Mouse (Mus musculus) stomach, postnatal 0 days (tissue): Measurements from ENCODE around the gene Samd13. TPM values are rescaled to one million over a fixed set of nuclear protein-coding genes. Genes with fewer than 3 reads are reported as not detected.

ENCODE experiments used
- ATAC-seq: fragments of 200-750 bp; cut with Nextera tagmentation; 2 replicates; pipeline ENCODE4 v1.8.0; 2017; ENCODE audit not compliant: low FRiP score, low TSS enrichment
- DNase-seq: peaks from one replicate; pipeline ENCODE4 v3.0.0-alpha.2; 2016; ENCODE audit warnings: low spot score
- H3K27ac ChIP-seq: fragments of 300-500 bp; sonication (generic); replicated peaks from 2 replicates; pipeline ENCODE4 v1.5.1; 2014; ENCODE audit warnings: mild to moderate bottlenecking, control low read depth
- H3K27me3 ChIP-seq: fragments of 300-500 bp; sonication (generic); 2 replicates; pipeline ENCODE4 v1.6.1; 2014; ENCODE audit warnings: low read length; ENCODE audit not compliant: control insufficient read depth, insufficient read depth
- H3K36me3 ChIP-seq: fragments of 300-500 bp; sonication (generic); 2 replicates; pipeline ENCODE4 v1.6.1; 2014; ENCODE audit warnings: low read length, mixed read lengths; ENCODE audit not compliant: control insufficient read depth, insufficient read depth
- H3K4me1 ChIP-seq: fragments of 300-500 bp; sonication (generic); replicated peaks from 2 replicates; pipeline ENCODE4 v1.6.1; 2014; ENCODE audit warnings: antibody characterized with exemption; ENCODE audit not compliant: control insufficient read depth, insufficient read depth
- H3K4me2 ChIP-seq: fragments of 300-500 bp; sonication (generic); replicated peaks from 2 replicates; pipeline ENCODE4 v1.6.1; 2014; ENCODE audit warnings: low read depth, mild to moderate bottlenecking, control low read depth, moderate library complexity
- H3K4me3 ChIP-seq: fragments of 300-500 bp; sonication (generic); 2 replicates; pipeline ENCODE4 v1.5.1; 2014; ENCODE audit warnings: low read depth, low read length, control low read depth
- H3K9ac ChIP-seq: fragments of 300-500 bp; sonication (generic); 2 replicates; pipeline ENCODE4 v1.6.1; 2014; ENCODE audit warnings: mild to moderate bottlenecking, low read length, control low read depth, mixed read lengths
- H3K9me3 ChIP-seq: fragments of 300-500 bp; sonication (generic); 2 replicates; pipeline ENCODE4 v1.6.1; 2016; ENCODE audit warnings: low read length; ENCODE audit not compliant: control insufficient read depth
- CTCF ChIP-seq: IDR thresholded peaks from 2 replicates; pipeline ENCODE4 v1.5.1; 2016; ENCODE audit warnings: antibody characterized with exemption, low read depth, mild to moderate bottlenecking, moderate library complexity
- EP300 ChIP-seq: optimal IDR thresholded peaks from 2 replicates; pipeline ENCODE3; 2016; ENCODE audit warnings: antibody characterized with exemption
- WGBS: fragments of 180-500 bp; shearing (Covaris S2); extraction: QIAGEN DNeasy Blood & Tissue Kit; methylation state at CpG from one replicate; pipeline ENCODE4 v1.1.7; 2014; 5-methylcytosine and 5-hydroxymethylcytosine counted together
- polyA plus RNA-seq: library from polyadenylated mRNA; unstranded; fragments of >200 nt; fragmentation: Nextera tagmentation; extraction: Ambion mirVana; gene quantifications from 2 replicates; pipeline ENCODE4 v1.2.1, GENCODE M21; 2015

The Samd13 gene
- polyA plus RNA-seq, 1 experiment from 2014 or later, result 0.45 TPM

- ATAC-seq (no peak), DNase-seq (no peak)
- H3K36me3 ChIP-seq, result no peaks in the 10 kb centered on the region
- no peak overlapping the region for H3K4me2 ChIP-seq
- H3K27me3 ChIP-seq, result no peaks in the 10 kb centered on the region
- no peak overlapping the region for H3K4me3 ChIP-seq
- H3K9me3 ChIP-seq, result no peaks in the 10 kb centered on the region
- 55% methylated on average over 6 of the region's 6 CpGs for WGBS
- H3K4me1 ChIP-seq, result no peaks in the 10 kb centered on the region
- no peak overlapping the region for H3K9ac ChIP-seq
- TF ChIP-seq CTCF, result no peak
- TF ChIP-seq EP300, result no peak
- H3K27ac ChIP-seq, result no peak overlapping the region
These were observed 87.0 kb downstream of the Samd13 start for GRCm38 (mm10) chr3:146598411-146598810.

DNA sequence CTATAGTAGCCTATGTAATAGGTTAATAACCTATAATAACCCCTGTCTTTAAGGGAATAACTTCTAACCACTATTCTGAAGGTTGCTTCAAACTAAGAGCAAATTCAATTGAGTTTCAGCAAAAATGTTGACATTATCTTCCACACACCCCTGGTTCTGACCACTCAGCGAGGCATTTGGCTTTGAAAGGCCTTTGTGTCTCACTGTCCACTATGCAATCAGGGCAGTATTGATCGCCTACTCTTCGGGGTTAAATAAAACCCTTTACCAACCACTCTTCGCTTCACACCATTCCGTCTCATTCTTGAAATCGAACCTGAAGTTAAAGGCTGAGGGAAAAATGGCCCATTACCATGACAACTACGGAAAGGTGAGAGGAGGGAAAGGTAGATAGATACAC lies 88.5 kb downstream of the Samd13 start:
- WGBS, result 83% methylated on average over 7 of the region's 7 CpGs
- TF ChIP-seq EP300, result no peak
- no peak for TF ChIP-seq CTCF
- Histone ChIP-seq H3K27ac (no peak overlapping the region), H3K36me3 (no peaks in the 10 kb centered on the region), H3K4me2 (no peak overlapping the region), H3K9ac (no peak overlapping the region), H3K4me1 (no peaks in the 10 kb centered on the region), H3K9me3 (no peaks in the 10 kb centered on the region), H3K27me3 (no peaks in the 10 kb centered on the region), H3K4me3 (no peak overlapping the region)
- ATAC-seq, result no peak
- DNase-seq, result no peak

DNA sequence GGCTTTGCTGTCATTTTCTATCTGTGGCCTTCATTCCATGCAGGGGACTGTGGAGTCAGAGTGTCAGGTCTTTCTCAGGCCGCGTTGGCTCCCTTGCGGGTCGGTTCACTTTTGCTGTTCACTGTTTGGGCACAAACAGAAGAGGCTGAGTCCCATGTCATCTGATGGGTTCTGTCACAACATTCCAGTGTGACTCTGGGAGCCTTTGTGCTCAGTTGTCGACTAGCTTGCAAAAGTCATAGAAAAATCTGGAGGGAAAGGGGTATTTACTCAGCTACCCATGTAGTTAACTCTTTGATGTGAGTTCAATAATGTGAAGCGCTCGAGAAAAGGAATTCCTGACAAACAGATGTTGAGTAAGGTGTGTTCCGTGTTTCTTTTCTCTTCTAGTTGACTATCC lies 89.0 kb downstream of the Samd13 start:
- Histone ChIP-seq H3K4me3 (no peak overlapping the region), H3K4me1 (no peaks in the 10 kb centered on the region), H3K27me3 (no peaks in the 10 kb centered on the region), H3K4me2 (no peak overlapping the region), H3K27ac (no peak overlapping the region), H3K36me3 (no peaks in the 10 kb centered on the region), H3K9ac (no peak overlapping the region), H3K9me3 (no peaks in the 10 kb centered on the region)
- ATAC-seq (no peak), DNase-seq (no peak)
- no peak for TF ChIP-seq EP300
- TF ChIP-seq CTCF, result no peak
- WGBS, result 77% methylated on average over 8 of the region's 8 CpGs

DNA sequence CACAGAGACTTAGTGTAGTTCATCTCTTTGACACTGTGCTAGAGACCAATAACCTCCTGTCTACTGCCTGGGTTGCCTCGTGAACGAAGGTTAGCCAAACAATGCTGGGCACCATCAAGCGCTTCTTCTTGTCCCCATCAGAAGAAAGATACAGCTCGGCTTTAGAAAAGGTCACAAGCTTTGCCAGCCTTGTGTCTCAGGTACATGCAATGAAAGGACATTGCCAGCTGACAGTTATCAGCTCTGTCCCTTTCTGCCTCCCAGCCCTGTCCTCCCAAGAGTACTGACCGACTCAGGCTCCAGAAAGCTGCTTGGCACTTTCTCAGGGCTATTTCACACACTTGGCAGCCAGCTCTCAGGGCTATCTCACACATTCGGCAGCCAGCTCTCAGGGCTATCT lies 90.0 kb downstream of the Samd13 start:
- Histone ChIP-seq H3K4me1 (no peaks in the 10 kb centered on the region), H3K27ac (no peak overlapping the region), H3K9me3 (no peaks in the 10 kb centered on the region), H3K4me3 (no peak overlapping the region), H3K4me2 (no peak overlapping the region), H3K9ac (no peak overlapping the region), H3K27me3 (no peaks in the 10 kb centered on the region), H3K36me3 (no peaks in the 10 kb centered on the region)
- WGBS, result 84% methylated on average over 6 of the region's 6 CpGs
- TF ChIP-seq EP300 (no peak), CTCF (no peak)
- ATAC-seq (no peak), DNase-seq (no peak)

Other genes starting within 250 kb of the Samd13 start
- gene Ctbs, start 235.8 kb downstream of the Samd13 start, polyA plus RNA-seq, result 7.9 and 8.7 TPM in 2 replicates
- 1.1 and 2.4 TPM in 2 replicates for gene Spata1, start 185.8 kb downstream of the Samd13 start, polyA plus RNA-seq
- 1,101 and 1,141 TPM in 2 replicates for gene Gng5, start 185.8 kb downstream of the Samd13 start, polyA plus RNA-seq
- 30.8 and 31.2 TPM in 2 replicates for gene Rpf1, start 164.2 kb downstream of the Samd13 start, polyA plus RNA-seq
- gene Uox, start 115.2 kb downstream of the Samd13 start, polyA plus RNA-seq, result 0.25 and 0.29 TPM in 2 replicates
- gene Dnase2b, start 70.0 kb downstream of the Samd13 start, polyA plus RNA-seq, result not detected in 2 replicates
- gene 4930503B20Rik, start 34.3 kb downstream of the Samd13 start, polyA plus RNA-seq, result not detected in 2 replicates
- gene Prkacb, start 127.4 kb upstream of the Samd13 start, polyA plus RNA-seq, result 27.8 and 28.8 TPM in 2 replicates
- gene Ttll7, start 166.8 kb upstream of the Samd13 start, polyA plus RNA-seq, result 3.0 and 3.1 TPM in 2 replicates